Mouse (Mus musculus) liver, embryonic 11.5 days (tissue): ENCODE results near the gene Insrr. TPM values are rescaled to one million over a fixed set of nuclear protein-coding genes. Genes with fewer than 3 reads are reported as not detected.

ENCODE experiments used
- ATAC-seq: fragments of 200-750 bp; cut with Nextera tagmentation; replicated peaks from 2 replicates; pipeline ENCODE4 v1.8.0; 2017; ENCODE audit warnings: moderate number of reproducible peaks, mild to moderate bottlenecking, moderate TSS enrichment, moderate library complexity; ENCODE audit not compliant: low FRiP score
- DNase-seq: peaks from one replicate; pipeline ENCODE4 v3.0.0-alpha.2; 2017; ENCODE audit warnings: low spot score
- H3K27ac ChIP-seq: fragments of 300-500 bp; sonication (generic); 2 replicates; pipeline ENCODE4 v1.5.1; 2014; ENCODE audit warnings: mild to moderate bottlenecking, low read depth, low read length, control low read depth
- H3K27me3 ChIP-seq: fragments of 300-500 bp; sonication (generic); replicated peaks from 2 replicates; pipeline ENCODE4 v1.6.1; 2014; ENCODE audit warnings: low read length, mixed read lengths; ENCODE audit not compliant: control insufficient read depth, insufficient read depth
- H3K36me3 ChIP-seq: fragments of 300-500 bp; sonication (generic); 2 replicates; pipeline ENCODE4 v1.6.1; 2014; ENCODE audit warnings: mild to moderate bottlenecking, low read length, moderate library complexity, mixed read lengths; ENCODE audit not compliant: control insufficient read depth, insufficient read depth
- H3K4me1 ChIP-seq: fragments of 300-500 bp; sonication (generic); replicated peaks from 2 replicates; pipeline ENCODE4 v1.6.1; 2014; ENCODE audit warnings: low read length, mixed read lengths; ENCODE audit not compliant: control insufficient read depth, insufficient read depth
- H3K4me2 ChIP-seq: fragments of 300-500 bp; sonication (generic); 2 replicates; pipeline ENCODE4 v1.6.1; 2014; ENCODE audit warnings: mild to moderate bottlenecking, control low read depth, moderate library complexity
- H3K4me3 ChIP-seq: fragments of 300-500 bp; sonication (generic); 2 replicates; pipeline ENCODE4 v1.5.1; 2014; ENCODE audit warnings: low read depth, low read length, control low read depth
- H3K9ac ChIP-seq: fragments of 300-500 bp; sonication (generic); 2 replicates; pipeline ENCODE4 v1.6.1; 2014; ENCODE audit warnings: low read depth, low read length, control low read depth
- H3K9me3 ChIP-seq: fragments of 300-500 bp; sonication (generic); 2 replicates; pipeline ENCODE4 v1.6.1; 2016; ENCODE audit warnings: low read length, inconsistent platforms, mixed read lengths; ENCODE audit not compliant: control insufficient read depth
- WGBS: fragments of 180-500 bp; shearing (Covaris S2); extraction: QIAGEN DNeasy Blood & Tissue Kit; methylation state at CpG from one replicate; pipeline ENCODE4 v1.1.7; 2014; 5-methylcytosine and 5-hydroxymethylcytosine counted together
- polyA plus RNA-seq: library from polyadenylated mRNA; unstranded; fragments of >200 nt; fragmentation: Nextera tagmentation; extraction: Ambion mirVana; gene quantifications from 2 replicates; pipeline ENCODE4 v1.2.1, GENCODE M21; 2014

Gene Insrr
- polyA plus RNA-seq, 1 experiment from 2014 or later = 0.05 TPM

GRCm38 (mm10) chr3:87767764-87768163 lies 29.0 kb upstream of the Insrr start:
- peaks cover 37% of the 10 kb centered on the region for H3K4me1 ChIP-seq

GRCm38 (mm10) chr3:87768431-87768830 lies 28.3 kb upstream of the Insrr start:
- no peaks in the 10 kb centered on the region for H3K36me3 ChIP-seq
- H3K9ac ChIP-seq = peak overlapping the region; percentile 50; the same call in 1 of the 2 replicates
- DNase-seq = no peak
- peak overlapping the region; percentile 67; the same call in 1 of the 2 replicates for H3K27ac ChIP-seq
- H3K27me3 ChIP-seq = no peaks in the 10 kb centered on the region; the same call in none of the 2 replicates
- ATAC-seq = no peak
- 35% methylated on average over 6 of the region's 6 CpGs for WGBS
- H3K9me3 ChIP-seq = no peaks in the 10 kb centered on the region
- H3K4me3 ChIP-seq = peak overlapping the region; percentile 51
- H3K4me1 ChIP-seq = peaks cover 32% of the 10 kb centered on the region
- H3K4me2 ChIP-seq = peak overlapping the region; percentile 67

More at GRCm38 (mm10) chr3:87767764-87768163, 29.0 kb upstream of the Insrr start:
- peak overlapping the region; percentile 44; the same call in 1 of the 2 replicates for H3K27ac ChIP-seq
- H3K9ac ChIP-seq = peak overlapping the region; percentile 44; the same call in 1 of the 2 replicates
- no peaks in the 10 kb centered on the region for H3K36me3 ChIP-seq
- DNase-seq (no peak), ATAC-seq (no peak)
- H3K27me3 ChIP-seq = no peaks in the 10 kb centered on the region; the same call in none of the 2 replicates
- WGBS = 60% methylated on average over 8 of the region's 8 CpGs
- no peaks in the 10 kb centered on the region for H3K9me3 ChIP-seq
- peak overlapping the region; percentile 67 for H3K4me2 ChIP-seq
- H3K4me3 ChIP-seq = peak overlapping the region; percentile 51

GRCm38 (mm10) chr3:87768844-87769243 lies 27.9 kb upstream of the Insrr start:
- Histone ChIP-seq H3K9me3 (no peaks in the 10 kb centered on the region), H3K4me1 (peaks cover 28% of the 10 kb centered on the region), H3K36me3 (no peaks in the 10 kb centered on the region), H3K4me3 (peak overlapping the region; percentile 51), H3K9ac (peak overlapping the region; percentile 50), H3K27me3 (no peaks in the 10 kb centered on the region; the same call in none of the 2 replicates), H3K4me2 (peak overlapping the region; percentile 67), H3K27ac (peak overlapping the region; percentile 67; the same call in 1 of the 2 replicates)
- peak; percentile 85 for DNase-seq
- 1% methylated on average over 36 of the region's 37 CpGs for WGBS
- ATAC-seq = peak; percentile 38; the same call in 1 of the 2 replicates

GRCm38 (mm10) chr3:87769506-87769905 lies 27.2 kb upstream of the Insrr start:
- Histone ChIP-seq H3K4me2 (no peak overlapping the region), H3K27ac (no peak overlapping the region), H3K36me3 (no peaks in the 10 kb centered on the region), H3K9ac (no peak overlapping the region), H3K9me3 (no peaks in the 10 kb centered on the region), H3K27me3 (no peaks in the 10 kb centered on the region; the same call in 1 of the 2 replicates), H3K4me1 (peaks cover 22% of the 10 kb centered on the region), H3K4me3 (no peak overlapping the region)
- DNase-seq (no peak), ATAC-seq (no peak)
- 75% methylated on average over 8 of the region's 8 CpGs for WGBS

GRCm38 (mm10) chr3:87770280-87770679 lies 26.5 kb upstream of the Insrr start:
- Histone ChIP-seq H3K9me3 (no peaks in the 10 kb centered on the region), H3K4me2 (no peak overlapping the region), H3K4me1 (peaks cover 15% of the 10 kb centered on the region), H3K27ac (no peak overlapping the region), H3K9ac (no peak overlapping the region), H3K4me3 (no peak overlapping the region), H3K27me3 (no peaks in the 10 kb centered on the region; the same call in 1 of the 2 replicates), H3K36me3 (no peaks in the 10 kb centered on the region)
- 0% methylated on average over 4 of the region's 4 CpGs for WGBS
- ATAC-seq = no peak
- no peak for DNase-seq

GRCm38 (mm10) chr3:87771088-87771487 lies 25.7 kb upstream of the Insrr start:
- peaks cover 9% of the 10 kb centered on the region for H3K4me1 ChIP-seq
- ATAC-seq = 0 out of 2 replicates have a peak, but pooled peaks have one; percentile 30
- no peak overlapping the region for H3K4me3 ChIP-seq
- H3K9me3 ChIP-seq = no peaks in the 10 kb centered on the region
- DNase-seq = no peak
- H3K36me3 ChIP-seq = no peaks in the 10 kb centered on the region
- H3K9ac ChIP-seq = no peak overlapping the region
- H3K27me3 ChIP-seq = peaks cover under 1% of the 10 kb centered on the region; the same call in 1 of the 2 replicates
- H3K27ac ChIP-seq = no peak overlapping the region
- WGBS = 28% methylated on average over 6 of the region's 6 CpGs
- H3K4me2 ChIP-seq = no peak overlapping the region

- Histone ChIP-seq H3K27ac (no peak overlapping the region), H3K36me3 (no peaks in the 10 kb centered on the region), H3K9me3 (no peaks in the 10 kb centered on the region), H3K4me2 (no peak overlapping the region), H3K9ac (no peak overlapping the region), H3K4me1 (no peaks in the 10 kb centered on the region; the same call in 1 of the 2 replicates), H3K4me3 (no peak overlapping the region), H3K27me3 (peaks cover 37% of the 10 kb centered on the region)
- DNase-seq (no peak), ATAC-seq (no peak)
- WGBS = 58% methylated on average over 23 of the region's 23 CpGs
Measured at GRCm38 (mm10) chr3:87778283-87778682, 18.5 kb upstream of the Insrr start.

GRCm38 (mm10) chr3:87779086-87779485 lies 17.7 kb upstream of the Insrr start:
- H3K4me3 ChIP-seq = no peak overlapping the region
- H3K4me1 ChIP-seq = no peaks in the 10 kb centered on the region; the same call in 1 of the 2 replicates
- 54% methylated on average over 2 of the region's 2 CpGs for WGBS
- no peaks in the 10 kb centered on the region for H3K9me3 ChIP-seq
- no peak overlapping the region for H3K27ac ChIP-seq
- ATAC-seq = no peak
- no peak overlapping the region for H3K4me2 ChIP-seq
- peaks cover 37% of the 10 kb centered on the region for H3K27me3 ChIP-seq
- no peak for DNase-seq
- no peak overlapping the region for H3K9ac ChIP-seq
- H3K36me3 ChIP-seq = no peaks in the 10 kb centered on the region
